Mouse (Mus musculus) colon, adult 2 months (tissue): ENCODE measurements around the gene Prim2. TPM values are rescaled to one million over a fixed set of nuclear protein-coding genes. Genes with fewer than 3 reads are reported as not detected.

Source experiments
- polyA plus RNA-seq: library from polyadenylated mRNA; depleted of rRNA; stranded (reverse); fragments of >200 nt; gene quantifications from 2 replicates; pipeline ENCODE4 v1.2.3, GENCODE M21; 2012; rRNA removed

The Prim2 gene
- polyA plus RNA-seq = 2.3 and 3.0 TPM in 2 replicates

GRCm38 (mm10) chr1:33669708-33670141 is at the start of gene Prim2:
TSS of gene Prim2 (minus strand) at chr1:33669795.

Other genes with a start within 250 kb of the Prim2 start
- 14.6 and 15.5 TPM in 2 replicates for gene Rab23, start 50.1 kb upstream of the Prim2 start, polyA plus RNA-seq
- gene Bag2, start 88.0 kb upstream of the Prim2 start, polyA plus RNA-seq = 24.1 and 29.7 TPM in 2 replicates
- 4.6 and 6.0 TPM in 2 replicates for gene Zfp451, start 144.8 kb upstream of the Prim2 start, polyA plus RNA-seq
- gene Bend6, start 238.0 kb upstream of the Prim2 start, polyA plus RNA-seq = 0.19 and 0.48 TPM in 2 replicates
- gene Dst, start 238.4 kb upstream of the Prim2 start, polyA plus RNA-seq = 61.5 and 65.7 TPM in 2 replicates